Mouse (Mus musculus): ENCODE measurements around the gene Saal1.
"Not testable (repeated sequence)": the region's sequence is repeated elsewhere in the genome, so short reads cannot be mapped to it uniquely, and the experiment has no call there.

Saal1 gene

GRCm38 (mm10) chr7:46696754-46697153, 13.7 kb downstream of the Saal1 start:
- no peak for DNase-seq (ENCODE audit: low spot score)

- DNase-seq (ENCODE audit: low spot score): no peak
Observed at GRCm38 (mm10) chr7:46686827-46687226, 23.7 kb downstream of the Saal1 start.

- no peak for DNase-seq (ENCODE audit: low spot score)
Observed at GRCm38 (mm10) chr7:46680732-46681131, 29.7 kb downstream of the Saal1 start.

GRCm38 (mm10) chr7:46679044-46679443, 31.4 kb downstream of the Saal1 start:
- not testable (repeated sequence) for DNase-seq (ENCODE audit: low spot score)

GRCm38 (mm10) chr7:46678417-46678816, 32.1 kb downstream of the Saal1 start:
- DNase-seq (ENCODE audit: low spot score): no peak

- no peak for DNase-seq (ENCODE audit: low spot score)
Observed at GRCm38 (mm10) chr7:46676808-46677360, 33.6 kb downstream of the Saal1 start.

GRCm38 (mm10) chr7:46675886-46676285, 34.6 kb downstream of the Saal1 start:
- no peak for DNase-seq (ENCODE audit: low spot score)

- DNase-seq (ENCODE audit: low spot score): no peak
Observed at GRCm38 (mm10) chr7:46675061-46675460, 35.4 kb downstream of the Saal1 start.

GRCm38 (mm10) chr7:46672160-46672672, 38.3 kb downstream of the Saal1 start, which contains the start of gene Tph1:
Gene Tph1 (minus strand): TSS chr7:46672537.
- DNase-seq (ENCODE audit: low spot score): no peak

GRCm38 (mm10) chr7:46667256-46667655, 43.2 kb downstream of the Saal1 start:
- no peak for DNase-seq (ENCODE audit: low spot score)

GRCm38 (mm10) chr7:46665236-46665635, 45.2 kb downstream of the Saal1 start:
- DNase-seq (ENCODE audit: low spot score): no peak

GRCm38 (mm10) chr7:46661591-46662090, 48.8 kb downstream of the Saal1 start:
- no peak for DNase-seq (ENCODE audit: low spot score)

- no peak for DNase-seq (ENCODE audit: low spot score)
Observed at GRCm38 (mm10) chr7:46652279-46652678, 58.2 kb downstream of the Saal1 start.

GRCm38 (mm10) chr7:46650231-46650630, 60.2 kb downstream of the Saal1 start:
- DNase-seq (ENCODE audit: low spot score): not testable (repeated sequence)

- no peak for DNase-seq (ENCODE audit: low spot score)
Observed at GRCm38 (mm10) chr7:46648431-46649140, 61.9 kb downstream of the Saal1 start.

GRCm38 (mm10) chr7:46643172-46643571, 67.3 kb downstream of the Saal1 start:
- DNase-seq (ENCODE audit: low spot score): no peak

- no peak for DNase-seq (ENCODE audit: low spot score)
Observed at GRCm38 (mm10) chr7:46640062-46640461, 70.4 kb downstream of the Saal1 start.

- DNase-seq (ENCODE audit: low spot score): peak; percentile 77
Observed at GRCm38 (mm10) chr7:46639692-46640031, 70.8 kb downstream of the Saal1 start, which contains the start of gene Sergef. Gene Sergef (minus strand): TSS chr7:46639807.

GRCm38 (mm10) chr7:46638889-46639691, 71.4 kb downstream of the Saal1 start:
- DNase-seq (ENCODE audit: low spot score): no peak

Measured in ovary, postnatal 14 days (tissue).